Mouse (Mus musculus): ENCODE data around the gene Fdps.

- no peak for TF ChIP-seq CTCF (IDR thresholded peaks at IDR 0.05; ENCODE audit: low read depth, low read length)
- TF ChIP-seq POLR2A (IDR thresholded peaks at IDR 0.05; ENCODE audit: borderline replicate concordance, low read depth, low read length) = no peak
These were observed at the start of gene Fdps for GRCm38 (mm10) chr3:89101812-89102494.

All from bone marrow macrophage, adult 2 months (primary cell).